Mouse (Mus musculus) forelimb bud, embryonic 11.5 days (tissue): ENCODE data around the gene Amigo1.
"Not testable (repeated sequence)": the region's sequence is repeated elsewhere in the genome, so short reads cannot be mapped to it uniquely, and the experiment has no call there.

ENCODE experiments used
- DNase-seq: peaks from one replicate; pipeline ENCODE4 v3.0.0-alpha.2; 2012; ENCODE audit warnings: low read depth, low spot score

Gene Amigo1

GRCm38 (mm10) chr3:108209946-108210770 lies 24.0 kb downstream of the Amigo1 start:
- DNase-seq = peak; percentile 98

GRCm38 (mm10) chr3:108210771-108211139 lies 24.6 kb downstream of the Amigo1 start, which contains the start of gene Atxn7l2:
Gene Atxn7l2 (minus strand): TSS chr3:108210934.
- DNase-seq = no peak

- no peak for DNase-seq
These were observed 25.7 kb downstream of the Amigo1 start for GRCm38 (mm10) chr3:108211845-108212244.

GRCm38 (mm10) chr3:108212406-108212805 lies 26.3 kb downstream of the Amigo1 start:
- DNase-seq = no peak

- DNase-seq = peak; percentile 65
These were observed 28.6 kb downstream of the Amigo1 start for GRCm38 (mm10) chr3:108214734-108215133.

- DNase-seq = no peak
These were observed 34.5 kb downstream of the Amigo1 start for GRCm38 (mm10) chr3:108220661-108221060.

- DNase-seq = no peak
These were observed 39.8 kb downstream of the Amigo1 start for GRCm38 (mm10) chr3:108225711-108226557.

- peak; percentile 43 for DNase-seq
These were observed 40.6 kb downstream of the Amigo1 start, which contains the start of gene Sypl2 for GRCm38 (mm10) chr3:108226558-108227350. Gene Sypl2 (minus strand): TSS chr3:108226648.

- DNase-seq = no peak
These were observed 41.4 kb downstream of the Amigo1 start for GRCm38 (mm10) chr3:108227521-108227920.

- no peak for DNase-seq
These were observed 45.5 kb downstream of the Amigo1 start for GRCm38 (mm10) chr3:108231646-108232045.

GRCm38 (mm10) chr3:108237474-108238102 lies 51.5 kb downstream of the Amigo1 start:
- DNase-seq = not testable (repeated sequence)

- DNase-seq = no peak
These were observed 55.2 kb downstream of the Amigo1 start for GRCm38 (mm10) chr3:108241243-108241839.
